Mouse (Mus musculus): ENCODE data around the gene Erv3. TPM values are rescaled to one million over a fixed set of nuclear protein-coding genes. Genes with fewer than 3 reads are reported as not detected.

Gene Erv3
- total RNA-seq (2023) = not detected

DNA sequence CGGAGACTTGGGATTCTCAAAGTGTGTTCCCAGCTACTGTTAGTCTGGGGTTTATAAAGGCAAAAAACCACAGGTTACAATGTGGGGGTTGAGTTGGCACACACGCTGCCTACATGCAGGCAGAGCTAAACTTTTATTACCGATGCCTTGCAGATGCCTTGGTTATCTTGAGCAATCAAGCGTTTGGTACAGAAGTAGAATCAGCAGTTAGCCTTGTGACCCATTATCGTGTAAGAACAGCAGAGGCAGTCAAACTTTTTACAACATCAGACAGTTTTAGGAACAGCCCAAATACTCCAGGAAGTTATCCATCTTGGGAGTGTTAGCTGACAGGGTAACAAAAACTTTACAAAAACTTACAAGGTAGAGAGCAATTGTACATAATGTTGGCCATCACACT lies at the start of gene Erv3:
Gene Erv3 (minus strand): TSS at position 27 of the 400 bp plus-strand sequence.

Other genes starting within 250 kb of the Erv3 start
- gene Prnp, start 50.2 kb upstream of the Erv3 start, total RNA-seq (2023) = 10 to 100 TPM; 23.7 to 32.7 TPM
- not detected for gene Prn, start 50.2 kb upstream of the Erv3 start, total RNA-seq (2023)
- not detected for gene Prnd, start 91.1 kb upstream of the Erv3 start, total RNA-seq (2023)
- 10 to 100 TPM; 79.5 to 93.2 TPM for gene Rassf2, start 170.5 kb upstream of the Erv3 start, total RNA-seq (2023)

Data from monocyte, adult 59 days (primary cell).